Mouse (Mus musculus): ENCODE results near the gene Shf.
"Not testable (repeated sequence)": the region's sequence is repeated elsewhere in the genome, so short reads cannot be mapped to it uniquely, and the experiment has no call there.

Gene Shf

DNA sequence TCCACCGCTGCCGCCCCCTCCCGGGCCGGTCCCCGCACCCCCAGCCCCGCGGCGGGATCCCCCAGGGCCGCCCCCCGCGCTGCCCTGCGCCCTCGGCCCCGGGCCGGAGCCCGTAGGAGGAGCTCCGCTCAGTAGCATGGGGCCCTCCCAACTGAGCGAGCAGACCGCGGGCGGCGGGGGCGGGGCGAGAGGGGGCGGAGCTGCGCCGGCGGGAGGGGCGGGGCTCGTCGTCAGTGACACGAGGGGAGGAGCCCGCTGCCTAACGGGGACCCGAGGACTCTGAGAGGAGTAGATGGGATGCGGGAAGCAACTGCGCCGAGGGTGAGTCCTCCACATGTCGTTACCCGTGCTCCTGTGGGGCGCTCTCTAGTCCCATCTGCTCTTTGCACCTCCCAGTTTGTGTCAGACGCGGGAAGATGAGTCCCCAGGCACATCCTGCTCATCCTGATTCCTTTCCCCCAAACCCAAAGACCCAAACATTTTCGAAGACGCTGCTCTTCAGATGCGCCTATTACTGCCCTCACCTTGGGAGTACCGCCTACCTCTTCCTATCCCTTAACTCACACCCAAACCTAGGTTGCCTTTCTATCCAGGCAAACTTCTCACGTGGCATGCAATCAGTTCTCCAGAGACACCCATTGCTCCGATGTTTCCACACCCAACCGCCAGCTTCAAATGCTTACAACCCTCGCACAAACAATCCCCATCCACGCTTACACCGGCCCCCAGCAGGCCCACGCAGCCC, at the start of gene Shf:
Shf (minus strand) TSS at position 168 of the 745 bp plus-strand sequence.
- DNase-seq, result peak; percentile 92

DNA sequence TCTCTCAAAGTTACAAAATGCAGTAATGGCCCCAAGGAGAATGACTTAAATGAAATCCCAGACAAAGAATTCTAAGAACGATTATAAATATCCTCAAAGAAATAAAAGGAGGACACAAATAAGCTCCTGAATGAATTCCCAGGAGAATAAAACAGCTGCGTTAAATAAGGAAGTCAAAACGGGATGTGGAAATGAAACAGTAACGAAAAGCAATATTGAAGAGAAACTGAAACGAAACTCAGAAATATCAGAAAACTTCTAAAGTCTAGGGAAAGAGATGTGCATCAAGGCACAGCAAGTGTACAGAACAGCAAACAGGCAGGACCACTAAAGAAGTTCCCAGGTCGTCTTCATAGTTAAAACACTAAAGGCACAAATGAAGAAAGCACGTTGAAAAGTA, 40.0 kb upstream of the Shf start:
- DNase-seq, result no peak

DNA sequence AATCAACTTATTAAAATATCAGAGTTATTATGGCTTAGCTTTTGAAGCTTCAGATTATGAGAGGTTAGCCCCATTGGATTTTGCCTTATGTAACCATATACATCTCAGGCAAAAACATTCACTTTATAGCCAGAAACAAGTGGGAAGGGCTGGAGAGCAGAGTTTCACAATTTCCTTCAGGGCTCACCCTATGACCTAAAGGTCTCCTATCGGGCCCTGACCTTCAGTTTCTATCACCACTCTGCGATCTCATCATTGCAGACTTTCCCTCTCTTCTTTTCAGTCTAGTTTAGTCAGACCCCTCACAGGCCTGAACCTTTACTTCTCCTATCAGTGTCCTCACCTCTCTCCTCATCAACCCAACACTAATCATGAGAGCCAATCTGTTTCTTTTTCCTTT, 38.6 kb upstream of the Shf start:
- no peak for DNase-seq

DNA sequence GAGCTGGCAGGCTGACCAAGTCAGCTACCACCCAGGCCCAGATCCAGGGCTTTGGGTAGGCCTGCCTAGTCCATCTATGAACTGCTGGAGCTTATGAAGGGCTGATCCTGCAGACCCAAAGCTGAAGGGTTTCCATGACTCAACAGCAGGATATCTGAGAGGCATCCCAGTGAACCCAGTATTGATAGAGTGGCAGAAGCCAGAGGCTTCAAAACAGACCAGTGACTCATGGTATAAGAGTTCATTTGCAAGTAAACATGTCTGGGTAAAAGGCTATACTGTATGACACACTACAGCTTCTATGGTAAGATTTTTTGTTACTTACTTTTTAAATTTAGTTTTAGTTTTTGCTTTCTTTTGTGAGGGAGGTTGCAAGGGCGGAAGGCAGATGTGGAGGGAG, 27.2 kb upstream of the Shf start:
- no peak for DNase-seq

DNA sequence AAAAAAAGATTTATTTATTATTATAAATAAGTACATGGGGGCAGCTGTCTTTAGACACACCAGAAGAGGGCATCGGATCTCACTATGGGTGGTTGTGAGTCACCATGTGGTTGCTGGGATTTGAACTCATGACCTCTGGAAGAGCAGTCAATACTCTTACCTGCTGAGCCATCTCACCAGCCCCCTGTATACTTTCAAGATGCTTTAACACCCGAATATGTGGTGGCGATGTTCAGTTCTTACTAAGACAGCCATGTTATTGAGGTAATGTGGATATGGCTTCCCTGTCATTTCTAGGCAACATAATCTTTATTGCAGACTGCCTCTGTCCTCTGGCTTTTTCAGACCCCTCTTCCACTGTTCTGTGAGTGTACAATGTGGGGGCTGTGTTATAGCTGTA, 18.2 kb upstream of the Shf start:
- DNase-seq, result not testable (repeated sequence)

DNA sequence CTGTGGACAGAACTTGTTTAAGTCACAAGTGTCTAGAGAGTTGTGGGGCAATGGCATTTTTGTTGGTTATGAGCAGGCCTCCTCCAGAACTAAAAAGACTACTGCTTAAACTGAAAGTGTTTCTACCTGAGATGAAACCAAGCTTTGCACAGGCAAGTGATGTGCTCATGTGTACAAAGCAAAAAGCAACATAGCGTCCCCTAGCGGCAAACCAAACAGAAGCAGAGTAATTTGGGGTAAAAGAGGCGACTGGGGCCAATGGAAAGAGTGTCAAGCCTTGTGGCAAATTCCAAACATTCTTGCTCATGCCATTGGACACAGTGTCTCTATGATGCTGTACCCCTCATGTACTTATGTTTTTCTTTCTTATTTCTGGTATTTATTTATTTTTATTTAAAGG, 16.1 kb upstream of the Shf start:
- DNase-seq, result no peak

DNA sequence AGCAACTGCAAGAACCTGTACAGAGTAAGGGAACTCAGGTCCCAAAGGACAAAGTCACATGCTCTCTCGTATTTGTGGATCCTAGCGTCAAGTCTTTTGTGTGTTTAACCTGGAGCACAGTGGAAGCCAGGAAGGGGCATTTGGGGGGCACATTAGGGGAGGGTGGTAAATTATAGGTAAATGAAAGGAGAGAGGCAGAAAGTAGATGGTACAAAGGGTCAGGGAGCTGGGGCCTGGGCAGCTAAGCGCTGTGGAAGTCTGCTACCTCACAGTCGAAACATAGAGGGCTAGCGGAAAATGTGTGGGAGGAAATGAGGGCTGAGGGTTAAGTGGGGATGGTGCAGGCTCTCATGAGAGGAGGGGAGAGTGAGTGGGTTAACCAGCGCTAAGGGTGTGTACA, 13.2 kb upstream of the Shf start:
- no peak for DNase-seq

DNA sequence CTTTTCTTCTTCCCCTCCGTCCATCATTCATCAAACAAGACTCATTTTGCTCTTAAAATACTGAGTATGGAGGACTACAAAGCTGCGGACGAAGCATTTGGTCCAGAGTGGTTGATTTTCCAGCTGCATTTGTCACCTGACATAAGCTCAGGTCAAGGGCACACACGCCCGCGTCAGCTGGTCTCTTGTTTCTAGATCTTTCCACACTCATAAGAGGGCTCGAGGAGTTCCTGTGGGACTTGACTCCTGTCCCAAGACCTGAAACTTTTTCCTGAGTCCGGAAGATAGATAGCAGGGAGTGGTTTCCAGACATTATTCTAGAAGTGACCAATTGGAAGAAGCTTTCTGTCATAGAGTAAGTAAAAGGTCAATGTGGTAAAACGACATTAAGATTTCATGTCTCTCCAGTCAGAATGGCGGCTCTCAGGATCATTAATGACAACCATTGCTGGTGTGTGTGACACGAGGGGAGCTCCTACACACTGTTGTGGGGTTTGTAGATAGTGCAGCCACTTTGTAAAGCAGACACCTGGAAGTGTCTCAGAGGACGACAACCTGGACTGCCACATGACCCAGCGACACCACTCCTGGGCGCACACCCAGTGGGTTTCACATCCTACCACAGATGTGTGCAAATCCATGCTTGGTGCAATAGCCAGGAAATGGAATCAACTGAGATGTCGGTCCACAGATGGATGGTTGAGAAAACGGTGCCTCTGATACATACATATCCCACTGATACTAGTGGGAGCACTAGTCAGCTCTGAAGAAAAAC, 12.6 kb upstream of the Shf start:
- DNase-seq, result no peak

DNA sequence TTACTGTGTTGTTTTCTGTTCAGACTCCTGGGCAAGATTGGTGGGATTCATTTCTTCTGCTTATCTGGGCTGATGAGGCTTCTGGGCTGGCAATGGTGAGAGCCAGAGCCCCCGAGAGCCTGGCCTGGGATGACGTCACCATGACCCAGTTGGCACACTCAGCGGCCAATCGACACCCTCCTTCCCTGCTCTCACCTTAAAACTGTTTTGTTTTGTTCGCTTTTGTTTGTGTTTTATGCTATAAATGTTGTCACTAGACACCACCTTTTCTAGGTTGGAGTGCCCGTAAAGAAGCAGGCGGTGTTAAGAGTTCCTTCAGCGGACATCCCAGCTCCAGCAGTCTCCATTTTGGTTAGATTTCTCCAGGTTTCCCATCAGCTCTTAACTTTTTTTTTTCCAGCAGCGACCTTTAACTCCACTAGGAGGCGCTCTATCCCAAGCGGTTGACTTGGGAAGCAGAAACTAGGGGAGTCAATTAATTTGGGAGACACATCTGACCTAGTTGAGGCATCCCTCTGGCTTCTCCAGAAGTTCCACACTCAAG, 11.9 kb upstream of the Shf start:
- DNase-seq, result peak; percentile 50

DNA sequence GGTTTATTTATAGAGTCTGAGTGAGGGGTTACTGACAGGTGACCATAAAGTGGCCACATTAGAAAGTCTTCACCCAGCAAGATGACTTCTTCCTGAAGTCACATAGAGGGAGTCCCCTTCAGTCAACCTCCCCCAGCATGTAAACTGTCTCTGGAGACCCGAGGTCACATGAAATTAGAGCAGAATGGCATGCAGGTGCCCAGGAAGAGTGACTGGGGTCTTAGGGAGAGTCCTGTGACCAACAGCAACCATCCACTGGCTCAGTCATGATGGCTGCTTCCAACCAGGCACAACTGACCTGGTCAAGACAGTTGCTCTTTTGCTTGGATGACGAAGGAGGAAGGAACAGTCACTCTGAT, 10.3 kb upstream of the Shf start:
- DNase-seq, result no peak

DNA sequence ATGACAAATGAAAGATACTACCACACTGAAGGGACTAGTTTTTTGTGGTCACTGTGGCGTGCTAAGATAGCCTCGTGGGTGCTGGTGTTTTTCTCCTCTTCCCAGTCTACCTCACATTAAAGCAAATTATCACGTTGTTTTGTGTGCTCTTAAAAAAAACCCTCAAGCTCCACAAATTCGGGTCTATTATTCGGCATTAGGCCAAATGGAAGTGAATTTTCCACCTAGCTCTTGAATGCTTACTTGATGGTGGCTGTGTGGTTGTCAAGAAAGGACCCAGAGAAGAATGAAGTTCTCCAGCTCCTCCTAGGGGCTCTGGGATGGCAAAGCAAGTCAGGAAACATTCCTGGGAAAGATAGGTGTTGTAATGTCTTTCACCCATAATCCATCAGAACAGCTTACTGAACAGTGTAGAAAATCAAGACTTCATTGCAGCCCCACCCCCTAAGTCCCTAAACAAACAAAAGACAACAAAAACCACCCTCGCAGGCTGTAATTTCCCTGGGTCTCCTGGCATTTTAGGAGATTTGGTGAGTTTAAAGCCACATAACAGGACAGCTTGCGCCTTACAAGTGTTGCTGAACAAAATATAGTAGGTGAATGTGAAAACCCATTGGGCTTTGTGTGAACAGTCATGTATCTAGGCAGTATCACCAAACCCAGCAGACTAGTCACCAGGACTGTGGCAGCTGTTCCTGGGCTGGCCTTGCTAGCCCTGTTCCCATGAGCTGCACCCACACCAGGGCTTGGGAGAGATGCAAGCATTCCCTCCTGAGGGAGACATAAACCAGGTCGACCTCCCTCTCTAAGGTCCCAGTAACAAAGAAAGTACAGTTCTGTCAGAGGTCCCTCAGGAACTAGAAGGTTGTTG, 9.7 kb upstream of the Shf start:
- peak; percentile 49 for DNase-seq

DNA sequence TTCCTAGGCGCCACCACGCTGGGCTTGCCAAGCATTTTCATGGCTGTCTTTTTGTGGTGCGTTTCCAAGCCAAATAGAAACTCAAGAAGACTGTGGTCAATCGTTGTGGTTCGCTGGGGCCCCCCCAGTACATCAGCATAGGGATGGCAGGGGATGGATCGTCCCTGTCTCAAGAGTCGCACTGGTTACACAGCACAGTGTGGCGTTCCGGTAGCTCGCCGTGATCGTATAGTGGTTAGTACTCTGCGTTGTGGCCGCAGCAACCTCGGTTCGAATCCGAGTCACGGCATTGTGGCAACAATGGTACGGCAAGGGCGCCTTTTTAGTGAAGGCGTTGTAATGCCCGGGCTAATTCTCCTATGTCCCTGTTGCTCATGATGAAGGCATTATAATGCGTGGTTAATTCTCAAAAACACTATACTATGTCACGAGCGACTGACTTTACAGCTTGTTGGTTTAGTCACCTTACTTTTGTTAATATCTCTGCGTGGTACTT, 8.8 kb upstream of the Shf start:
- DNase-seq, result peak; percentile 74

DNA sequence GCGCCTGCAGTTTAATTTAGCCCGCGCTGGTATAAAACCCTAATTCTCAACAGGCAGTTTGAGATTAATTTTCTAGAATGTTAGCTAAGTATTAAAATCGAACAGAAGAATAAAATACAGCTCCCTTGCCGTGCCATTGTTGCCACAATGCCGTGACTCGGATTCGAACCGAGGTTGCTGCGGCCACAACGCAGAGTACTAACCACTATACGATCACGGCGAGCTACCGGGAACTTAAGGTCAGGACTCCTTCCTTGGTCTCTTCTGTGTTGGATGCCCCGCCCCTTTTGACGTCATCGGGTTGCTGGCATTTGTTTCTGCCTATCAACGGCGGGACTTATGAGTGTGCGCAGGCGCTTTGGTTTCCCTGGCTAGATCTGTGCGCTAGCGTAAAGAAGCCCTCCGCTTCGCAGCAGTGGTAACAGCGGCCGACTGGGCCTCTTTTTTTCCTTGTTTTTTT, 8.3 kb upstream of the Shf start:
- peak; percentile 98 for DNase-seq

DNA sequence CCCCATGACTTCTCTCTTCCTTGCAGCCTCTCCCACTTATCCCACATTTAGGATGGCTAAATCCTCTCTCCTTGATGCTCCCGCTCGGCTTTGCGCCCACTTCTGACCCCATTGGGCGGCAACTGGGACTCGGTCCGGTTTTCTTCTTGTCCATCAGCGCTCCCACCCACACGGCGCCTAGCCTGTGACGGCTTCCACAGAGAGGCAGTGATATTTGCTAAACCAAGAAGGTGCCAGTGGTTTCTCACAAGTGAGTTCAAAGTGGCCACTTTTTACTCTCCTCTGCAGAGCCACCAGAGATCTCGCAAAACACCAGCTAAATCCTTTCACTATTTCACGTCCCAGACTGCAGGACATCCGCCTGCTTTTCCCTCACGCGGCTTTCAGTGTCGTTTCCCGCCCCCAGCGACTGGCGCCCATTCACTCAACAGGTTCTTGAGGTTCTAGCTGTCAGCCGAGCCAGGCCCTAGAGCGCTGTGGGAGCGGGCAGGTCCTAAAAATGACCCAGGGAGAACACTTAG, 7.1 kb upstream of the Shf start:
- DNase-seq, result peak; percentile 55

DNA sequence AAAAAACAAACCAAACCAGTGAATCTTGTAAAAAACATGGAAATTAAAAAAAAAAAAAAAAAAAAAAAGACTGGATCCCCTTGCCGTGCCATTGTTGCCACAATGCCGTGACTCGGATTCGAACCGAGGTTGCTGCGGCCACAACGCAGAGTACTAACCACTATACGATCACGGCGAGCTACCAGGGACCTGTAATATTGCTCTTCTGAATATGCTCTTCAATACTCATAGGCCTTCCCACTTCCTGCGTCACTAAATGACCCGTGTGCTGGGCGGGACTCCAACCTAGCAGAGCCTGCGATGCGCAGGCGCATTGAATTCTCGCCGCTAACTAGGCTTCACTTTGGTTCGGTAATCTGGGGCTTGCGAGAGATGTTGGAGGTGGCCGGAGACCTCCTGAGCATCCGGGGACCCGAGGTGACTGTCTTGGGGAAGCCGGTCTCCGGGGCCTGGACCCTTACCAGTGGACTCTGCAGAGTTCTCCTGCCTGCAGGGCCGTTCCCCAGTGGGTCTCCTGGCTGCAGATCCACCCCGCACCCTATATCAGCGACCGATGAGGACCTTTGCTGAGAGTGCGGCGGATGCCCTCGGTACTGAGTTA, 6.5 kb upstream of the Shf start:
- peak; percentile 95 for DNase-seq

DNA sequence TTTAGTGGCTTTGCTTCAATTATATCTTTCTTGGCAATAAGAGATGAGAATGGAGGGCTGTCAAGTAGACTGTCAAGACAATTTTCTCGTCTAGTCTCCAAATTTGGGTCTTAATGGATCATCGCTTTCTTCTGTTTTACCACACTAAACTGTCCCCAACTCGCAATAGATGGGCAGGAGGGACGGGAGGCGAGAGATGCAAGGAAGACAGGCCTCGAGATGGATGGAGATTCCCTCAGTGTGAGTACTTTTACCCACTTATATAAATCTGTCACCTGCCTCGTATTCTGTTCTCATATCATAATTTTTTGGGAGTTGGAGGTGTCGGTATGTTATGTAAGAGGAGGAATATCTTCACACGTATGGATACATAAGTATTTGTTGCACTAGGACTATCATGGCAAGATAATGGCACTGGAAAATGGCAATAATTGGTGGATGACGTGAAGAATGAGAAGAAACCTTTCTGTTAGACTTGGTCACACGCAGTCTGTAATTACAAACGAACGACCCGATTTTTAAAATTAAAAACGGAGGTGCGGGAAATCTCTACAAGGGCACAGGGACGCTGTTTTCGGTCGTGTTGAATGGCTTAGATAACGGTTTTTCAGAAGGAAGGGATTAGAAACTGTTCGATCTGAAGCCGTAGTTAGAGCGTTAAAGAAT, 5.8 kb upstream of the Shf start:
- no peak for DNase-seq

DNA sequence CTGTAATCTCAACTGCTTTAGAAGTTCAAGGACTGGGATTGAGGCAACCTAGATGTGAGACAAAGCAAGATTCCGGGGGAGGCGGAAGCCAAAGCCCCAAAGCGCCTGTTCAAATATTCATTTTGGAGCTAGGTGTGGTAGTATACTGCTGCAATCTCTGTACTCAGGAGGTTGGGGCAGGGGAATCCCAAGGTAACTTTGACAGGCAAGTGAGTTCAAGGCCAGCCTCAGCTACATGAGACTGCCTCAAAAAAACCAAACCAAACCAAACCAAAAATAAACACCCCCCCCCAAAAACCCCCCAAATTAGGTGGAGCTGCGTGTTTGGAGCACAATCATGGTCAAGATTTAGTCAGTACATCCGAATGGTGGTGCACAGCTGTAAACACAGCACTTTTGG, 5.0 kb upstream of the Shf start:
- no peak for DNase-seq

DNA sequence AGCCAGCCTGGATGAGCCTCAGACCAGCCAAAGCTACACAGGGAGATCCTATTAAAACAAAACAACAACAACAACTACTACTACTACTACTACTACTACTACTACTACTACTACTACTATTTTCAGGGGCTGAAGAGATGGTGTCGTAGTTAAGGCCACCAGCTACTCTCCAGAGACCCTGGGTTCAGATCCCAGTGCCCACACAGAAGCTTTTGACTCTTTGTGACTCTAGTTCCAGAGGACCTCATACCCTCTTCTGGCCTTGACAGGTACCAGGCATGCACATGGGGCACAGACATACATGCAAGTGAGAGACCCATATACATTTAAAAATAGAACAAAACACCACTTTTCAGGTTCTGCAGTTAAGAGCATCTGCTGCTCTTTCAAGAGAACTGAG, 3.6 kb upstream of the Shf start:
- no peak for DNase-seq

DNA sequence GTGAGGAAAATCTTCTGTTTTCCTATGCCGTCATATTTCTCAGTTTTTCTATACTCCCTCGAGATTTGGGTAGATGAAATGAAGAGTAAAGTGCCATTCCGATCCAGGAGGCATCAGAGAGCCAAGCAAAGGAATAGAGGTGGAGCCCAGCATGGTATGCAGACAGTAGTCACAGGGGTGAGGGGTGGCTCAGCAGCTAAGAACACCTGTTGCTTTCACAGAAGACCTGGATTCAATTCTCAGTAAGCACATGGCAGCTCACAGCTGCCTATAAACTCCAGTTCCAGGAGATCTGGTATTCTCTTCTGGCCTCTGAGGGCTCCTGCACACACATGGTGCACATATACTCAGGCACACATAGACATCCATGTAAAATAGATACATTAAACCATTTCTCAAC, 3.1 kb upstream of the Shf start:
- DNase-seq, result no peak

DNA sequence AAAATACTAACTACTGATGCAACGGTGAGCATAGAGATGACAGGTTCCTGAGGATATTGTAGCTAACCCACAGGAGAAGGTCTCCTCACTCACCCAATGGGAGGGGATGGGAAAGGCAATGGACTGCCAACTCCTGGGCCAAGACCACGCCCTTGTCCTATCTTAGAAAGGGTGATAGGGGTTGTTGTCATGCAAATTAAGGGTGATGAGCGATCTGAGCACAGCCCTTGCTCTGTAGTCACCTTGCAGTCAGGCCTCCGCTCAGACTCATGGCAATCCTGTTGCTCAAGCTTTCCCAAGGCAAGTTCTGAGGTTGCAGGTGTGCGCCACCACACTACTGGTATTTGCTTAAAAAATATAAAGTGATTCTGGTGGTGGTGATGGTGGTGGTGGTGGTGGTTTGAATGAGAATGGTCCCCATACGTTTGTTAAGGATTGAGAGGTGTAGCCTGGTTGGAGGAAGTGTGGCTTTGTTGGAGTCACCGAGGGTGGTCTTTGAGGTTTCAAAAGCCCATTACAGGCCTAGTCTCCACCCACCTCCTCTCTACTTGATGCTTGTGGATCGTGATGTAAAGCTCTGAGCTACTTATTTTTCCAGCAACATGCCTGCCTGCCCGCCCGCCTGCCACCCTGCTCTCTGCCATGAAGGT, 1.3 kb upstream of the Shf start:
- DNase-seq, result no peak
